Mouse (Mus musculus) midbrain, postnatal 0 days (tissue): Measurements from ENCODE around the gene Lrrtm3. TPM values are rescaled to one million over a fixed set of nuclear protein-coding genes. Genes with fewer than 3 reads are reported as not detected.

Experiments used
- ATAC-seq: fragments of 200-750 bp; cut with Nextera tagmentation; 2 replicates; pipeline ENCODE4 v1.8.0; 2017; ENCODE audit warnings: moderate number of reproducible peaks, mild to moderate bottlenecking, moderate TSS enrichment, moderate library complexity; ENCODE audit not compliant: low FRiP score
- DNase-seq: peaks from one replicate; pipeline ENCODE4 v3.0.0-alpha.2; 2015; ENCODE audit warnings: low spot score
- H3K27ac ChIP-seq: fragments of 300-500 bp; sonication (generic); 2 replicates; pipeline ENCODE4 v1.5.1; 2014; ENCODE audit warnings: low read depth, mild to moderate bottlenecking, low read length, mixed read lengths
- H3K27me3 ChIP-seq: fragments of 300-500 bp; sonication (generic); 2 replicates; pipeline ENCODE4 v1.6.1; 2014; ENCODE audit warnings: low read length, control low read depth, mixed read lengths; ENCODE audit not compliant: insufficient read depth
- H3K36me3 ChIP-seq: fragments of 300-500 bp; sonication (generic); 2 replicates; pipeline ENCODE4 v1.6.1; 2014; ENCODE audit warnings: low read length, control low read depth, mixed read lengths; ENCODE audit not compliant: insufficient read depth
- H3K4me1 ChIP-seq: fragments of 300-500 bp; sonication (generic); 2 replicates; pipeline ENCODE4 v1.6.1; 2014; ENCODE audit warnings: mild to moderate bottlenecking, control low read depth, antibody characterized with exemption, low read length, mixed read lengths; ENCODE audit not compliant: insufficient read depth
- H3K4me2 ChIP-seq: fragments of 300-500 bp; sonication (generic); 2 replicates; pipeline ENCODE4 v1.6.1; 2014; ENCODE audit warnings: low read depth, mild to moderate bottlenecking, low read length, mixed read lengths; ENCODE audit not compliant: poor library complexity, severe bottlenecking
- H3K4me3 ChIP-seq: fragments of 300-500 bp; sonication (generic); 2 replicates; pipeline ENCODE4 v1.5.1; 2014; ENCODE audit warnings: low read depth, mild to moderate bottlenecking, low read length, moderate library complexity
- H3K9ac ChIP-seq: fragments of 300-500 bp; sonication (generic); replicated peaks from 2 replicates; pipeline ENCODE4 v1.6.1; 2014; ENCODE audit warnings: mild to moderate bottlenecking, low read length, moderate library complexity, mixed read lengths; ENCODE audit not compliant: poor library complexity, severe bottlenecking
- H3K9me3 ChIP-seq: fragments of 300-500 bp; sonication (generic); 2 replicates; pipeline ENCODE4 v1.6.1; 2016; ENCODE audit warnings: low read length, control low read depth
- CTCF ChIP-seq: IDR thresholded peaks from 2 replicates; pipeline ENCODE4 v1.5.1; 2016; ENCODE audit warnings: antibody characterized with exemption, mild to moderate bottlenecking
- WGBS: fragments of 180-500 bp; shearing (Covaris S2); extraction: QIAGEN DNeasy Blood & Tissue Kit; methylation state at CpG from one replicate; pipeline ENCODE4 v1.1.7; 2014; 5-methylcytosine and 5-hydroxymethylcytosine counted together
- polyA plus RNA-seq: library from polyadenylated mRNA; unstranded; fragments of >200 nt; fragmentation: Nextera tagmentation; extraction: Ambion mirVana; gene quantifications from 2 replicates; pipeline ENCODE4 v1.2.1, GENCODE M21; 2015
- total RNA-seq: library from RNA; depleted of rRNA; stranded (reverse); fragments of >200 nt; gene quantifications from 2 replicates; pipeline ENCODE4 v1.2.3, GENCODE M21; 2014; rRNA removed

The Lrrtm3 gene
- total RNA-seq (45.2 and 50.9 TPM in 2 replicates), polyA plus RNA-seq (41.0 and 44.3 TPM in 2 replicates)

GRCm38 (mm10) chr10:64089680-64090460, at the start of gene Lrrtm3:
Gene Lrrtm3, minus strand, starts transcription at chr10:64090277.
- H3K36me3 ChIP-seq: no peaks in the 10 kb centered on the region
- H3K9me3 ChIP-seq: no peaks in the 10 kb centered on the region
- H3K9ac ChIP-seq: peak within 1 kb of the TSS; percentile 64
- peak; percentile 84 for ATAC-seq
- H3K27ac ChIP-seq: peak within 1 kb of the TSS; percentile 48
- H3K4me3 ChIP-seq: peak within 1 kb of the TSS; percentile 55
- peak; percentile 95 for DNase-seq
- peak within 1 kb of the TSS; percentile 71 for H3K4me2 ChIP-seq
- under 1% methylated on average over 22 of the region's 22 CpGs for WGBS
- TF ChIP-seq CTCF: peak; percentile 86
- no peaks in the 10 kb centered on the region for H3K4me1 ChIP-seq
- H3K27me3 ChIP-seq: peaks cover 3% of the 10 kb centered on the region; the same call in 1 of the 2 replicates

GRCm38 (mm10) chr10:64135481-64135880, 45.4 kb upstream of the Lrrtm3 start:
- Histone ChIP-seq H3K27ac (no peak overlapping the region), H3K27me3 (no peaks in the 10 kb centered on the region), H3K9ac (no peak overlapping the region), H3K4me1 (no peaks in the 10 kb centered on the region), H3K4me2 (no peak overlapping the region), H3K9me3 (no peaks in the 10 kb centered on the region), H3K36me3 (no peaks in the 10 kb centered on the region), H3K4me3 (no peak overlapping the region)
- peak; percentile 19; the same call in 1 of the 2 replicates for TF ChIP-seq CTCF
- peak; percentile 26 for DNase-seq
- 32% methylated on average over 7 of the region's 7 CpGs for WGBS
- ATAC-seq: no peak

- no peak overlapping the region for H3K9ac ChIP-seq
- H3K27me3 ChIP-seq: no peaks in the 10 kb centered on the region
- DNase-seq (no peak), ATAC-seq (no peak)
- no peaks in the 10 kb centered on the region for H3K9me3 ChIP-seq
- 78% methylated on average over 3 of the region's 3 CpGs for WGBS
- H3K36me3 ChIP-seq: no peaks in the 10 kb centered on the region
- TF ChIP-seq CTCF: no peak
- no peaks in the 10 kb centered on the region for H3K4me1 ChIP-seq
- H3K4me2 ChIP-seq: no peak overlapping the region
- H3K4me3 ChIP-seq: no peak overlapping the region
- H3K27ac ChIP-seq: no peak overlapping the region
These were observed 43.4 kb upstream of the Lrrtm3 start for GRCm38 (mm10) chr10:64133461-64133860.

GRCm38 (mm10) chr10:64130397-64131150, 40.5 kb upstream of the Lrrtm3 start:
- DNase-seq (peak; percentile 78), ATAC-seq (peak; percentile 41; the same call in 1 of the 2 replicates)
- H3K9me3 ChIP-seq: no peaks in the 10 kb centered on the region
- H3K9ac ChIP-seq: no peak overlapping the region
- no peak overlapping the region for H3K27ac ChIP-seq
- no peak for TF ChIP-seq CTCF
- no peaks in the 10 kb centered on the region for H3K36me3 ChIP-seq
- no peaks in the 10 kb centered on the region for H3K4me1 ChIP-seq
- WGBS: 81% methylated on average over 15 of the region's 15 CpGs
- no peak overlapping the region for H3K4me3 ChIP-seq
- H3K27me3 ChIP-seq: no peaks in the 10 kb centered on the region
- H3K4me2 ChIP-seq: no peak overlapping the region

DNA sequence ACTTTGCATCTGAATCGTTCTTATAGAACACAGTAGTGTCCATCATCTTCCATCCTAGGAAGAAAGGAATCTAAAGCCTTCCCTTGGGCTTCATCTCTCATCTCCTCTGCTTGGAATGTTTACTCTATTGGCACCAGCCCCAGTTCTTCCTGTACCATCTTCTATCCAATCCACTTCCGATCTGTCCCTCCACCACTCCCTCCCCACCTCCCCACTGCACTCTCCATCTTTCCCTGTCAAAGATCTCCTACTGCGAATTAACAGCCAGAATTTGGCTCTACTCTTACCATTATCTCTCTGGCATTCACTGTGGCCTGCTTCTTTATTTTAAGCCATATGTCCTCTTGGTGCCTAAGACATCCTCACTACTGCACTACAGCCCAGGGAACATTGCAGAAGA, 28.8 kb upstream of the Lrrtm3 start:
- no peak overlapping the region for H3K9ac ChIP-seq
- no peak overlapping the region for H3K4me3 ChIP-seq
- H3K9me3 ChIP-seq: no peaks in the 10 kb centered on the region
- 90% methylated on average over 3 of the region's 3 CpGs for WGBS
- no peaks in the 10 kb centered on the region for H3K27me3 ChIP-seq
- DNase-seq: no peak
- no peak for ATAC-seq
- H3K27ac ChIP-seq: no peak overlapping the region
- H3K36me3 ChIP-seq: no peaks in the 10 kb centered on the region
- TF ChIP-seq CTCF: no peak
- no peak overlapping the region for H3K4me2 ChIP-seq
- H3K4me1 ChIP-seq: no peaks in the 10 kb centered on the region

GRCm38 (mm10) chr10:64115246-64115645, 25.2 kb upstream of the Lrrtm3 start:
- H3K4me1 ChIP-seq: no peaks in the 10 kb centered on the region
- H3K27ac ChIP-seq: no peak overlapping the region
- no peaks in the 10 kb centered on the region for H3K36me3 ChIP-seq
- H3K9ac ChIP-seq: no peak overlapping the region
- no peaks in the 10 kb centered on the region for H3K27me3 ChIP-seq
- no peak overlapping the region for H3K4me3 ChIP-seq
- ATAC-seq (no peak), DNase-seq (no peak)
- no peak overlapping the region for H3K4me2 ChIP-seq
- 95% methylated on average over 11 of the region's 11 CpGs for WGBS
- no peaks in the 10 kb centered on the region for H3K9me3 ChIP-seq
- no peak for TF ChIP-seq CTCF
